Mouse (Mus musculus) R1 (cell line): Measurements from ENCODE around the gene Mrpl50.
"Not testable (repeated sequence)": the region's sequence is repeated elsewhere in the genome, so short reads cannot be mapped to it uniquely, and the experiment has no call there.

Source experiments
- DNase-seq: peaks from one replicate; pipeline ENCODE4 v3.0.0-alpha.2; 2018; ENCODE audit warnings: low read depth, low spot score

The Mrpl50 gene

DNA sequence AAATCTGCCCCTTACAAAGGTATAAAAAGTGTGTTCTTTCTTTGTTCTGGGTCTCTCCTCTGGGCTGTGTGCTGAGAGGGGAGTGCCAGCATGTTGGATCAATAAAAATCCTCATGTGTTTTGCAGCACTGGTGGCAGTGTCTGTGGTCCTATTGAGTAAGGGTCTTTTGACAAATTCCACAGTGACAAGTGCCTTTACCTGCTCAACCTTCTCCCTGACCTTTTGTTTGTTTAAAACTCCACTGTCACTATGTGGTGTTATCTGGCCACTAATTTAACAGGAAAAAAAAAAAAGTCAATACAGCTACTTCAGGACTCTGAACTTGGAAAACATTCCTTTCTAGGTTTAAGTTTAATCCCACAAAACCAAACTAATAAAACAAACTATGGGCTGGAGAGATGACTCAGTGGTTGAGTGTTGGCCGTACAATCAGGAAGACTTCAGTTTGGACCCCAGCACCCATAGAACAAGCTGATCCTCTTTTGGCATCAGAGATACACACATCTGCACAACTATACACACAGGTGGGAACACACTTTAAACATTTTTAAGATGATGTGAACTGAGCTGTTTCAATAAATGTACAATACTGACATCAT lies 10.6 kb downstream of the Mrpl50 start:
- DNase-seq = not testable (repeated sequence)

DNA sequence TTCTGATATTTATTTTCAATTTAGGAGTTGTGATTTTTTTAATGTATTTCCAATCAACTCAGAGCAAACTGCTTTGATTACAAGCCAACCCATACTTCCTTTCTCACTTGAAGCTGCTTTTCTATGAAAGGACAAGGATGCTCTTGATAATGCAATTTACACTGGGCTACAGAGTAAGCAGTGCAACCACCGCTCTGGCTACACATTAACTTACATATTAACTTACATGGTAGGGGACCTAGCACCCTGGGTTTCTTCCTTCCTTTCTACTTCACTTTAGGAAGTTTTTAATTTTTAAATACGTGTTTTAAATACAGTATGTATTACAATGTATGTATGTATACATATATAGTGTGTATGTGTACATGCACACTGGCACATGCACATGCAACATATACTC lies 11.7 kb downstream of the Mrpl50 start:
- DNase-seq = no peak

DNA sequence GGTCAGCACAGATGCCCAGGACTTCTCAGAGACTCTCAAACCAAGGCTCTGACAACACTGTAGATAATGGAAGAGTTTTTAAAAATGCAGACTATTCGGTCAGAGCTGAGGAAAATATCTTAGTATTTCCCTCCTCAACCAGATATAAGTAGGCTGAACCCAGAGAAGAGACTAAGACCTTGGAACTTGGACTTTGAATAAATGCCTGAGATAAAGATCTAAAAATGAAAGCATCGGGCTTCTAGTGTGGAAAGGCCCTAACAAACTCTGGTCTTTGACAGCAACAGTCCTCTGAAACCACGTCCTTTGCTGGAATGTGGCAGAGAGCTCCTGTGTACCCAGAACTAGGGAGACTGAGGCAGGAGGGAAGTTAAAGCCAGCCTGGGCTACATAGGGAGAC lies 14.5 kb downstream of the Mrpl50 start, which contains the start of gene Baat:
Baat (minus strand) TSS at position 172 of the 400 bp plus-strand sequence.
- DNase-seq = no peak

DNA sequence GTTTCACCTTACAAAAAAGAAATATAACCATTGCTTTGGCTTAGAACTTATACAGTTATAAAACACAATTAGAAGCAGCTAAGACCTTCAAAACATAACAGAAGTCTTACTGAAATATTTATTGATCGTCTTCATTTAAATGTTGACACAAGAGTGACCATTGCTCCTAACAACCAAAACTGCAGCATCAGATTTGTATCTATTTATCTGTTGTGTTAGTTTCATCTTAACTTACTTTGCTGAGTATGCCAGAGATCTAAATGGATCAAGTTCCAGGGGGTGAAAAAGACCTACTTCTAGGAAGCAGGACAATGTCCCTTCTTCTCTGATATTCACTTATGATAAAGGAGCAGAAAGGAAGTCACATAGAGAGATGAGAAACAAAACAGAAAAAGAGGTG lies 17.3 kb downstream of the Mrpl50 start:
- DNase-seq = no peak

DNA sequence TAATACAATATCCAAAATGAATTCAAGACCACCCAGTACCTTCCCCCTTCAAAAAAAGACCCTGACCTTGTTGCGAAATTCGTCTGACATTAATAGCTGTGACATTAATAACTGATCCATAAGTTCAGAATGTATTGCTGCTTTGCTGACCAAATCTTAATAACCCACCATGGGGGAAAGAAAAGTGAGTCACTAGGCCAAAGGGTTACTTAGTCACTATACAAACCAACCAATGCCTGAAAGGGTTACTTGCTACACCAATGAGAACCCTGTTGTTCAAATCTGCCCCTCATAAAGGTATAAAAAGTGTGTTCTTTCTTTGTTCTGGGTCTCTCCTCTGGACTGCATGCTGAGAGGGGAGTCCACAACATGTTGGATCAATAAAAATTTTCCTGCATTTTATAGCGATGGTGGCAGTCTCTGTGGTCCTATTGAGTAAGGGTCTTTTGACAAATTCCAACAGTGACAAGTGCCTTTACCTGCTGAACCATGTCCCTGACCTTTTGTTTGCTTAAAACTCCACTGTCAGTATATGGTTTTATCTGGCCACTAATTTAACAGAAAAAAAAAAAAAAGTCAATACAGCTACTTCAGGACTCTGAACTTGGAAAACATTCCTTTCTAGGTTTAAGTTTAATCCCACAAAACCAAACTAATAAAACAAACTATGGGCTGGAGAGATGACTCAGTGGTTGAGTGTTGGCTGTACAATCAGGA lies 34.8 kb downstream of the Mrpl50 start:
- not testable (repeated sequence) for DNase-seq

DNA sequence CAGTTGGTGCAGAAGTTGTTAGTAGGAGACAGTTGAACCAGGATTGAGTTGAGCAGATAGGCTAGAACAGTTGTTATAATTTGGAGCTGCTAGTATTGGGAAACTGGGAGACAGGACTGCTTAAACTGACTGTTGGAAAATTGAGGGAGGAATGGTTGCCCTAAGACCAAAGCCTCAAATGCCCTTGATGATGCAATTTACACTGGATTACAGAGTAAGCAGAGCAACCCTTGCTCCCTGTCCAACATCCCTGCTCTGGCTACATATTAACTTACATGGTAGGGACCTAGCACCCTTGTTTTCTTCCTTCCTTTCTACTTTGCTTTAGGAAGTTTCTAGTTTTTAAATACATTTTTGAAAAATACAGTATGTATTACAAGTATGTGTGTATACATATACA lies 35.5 kb downstream of the Mrpl50 start:
- no peak for DNase-seq

DNA sequence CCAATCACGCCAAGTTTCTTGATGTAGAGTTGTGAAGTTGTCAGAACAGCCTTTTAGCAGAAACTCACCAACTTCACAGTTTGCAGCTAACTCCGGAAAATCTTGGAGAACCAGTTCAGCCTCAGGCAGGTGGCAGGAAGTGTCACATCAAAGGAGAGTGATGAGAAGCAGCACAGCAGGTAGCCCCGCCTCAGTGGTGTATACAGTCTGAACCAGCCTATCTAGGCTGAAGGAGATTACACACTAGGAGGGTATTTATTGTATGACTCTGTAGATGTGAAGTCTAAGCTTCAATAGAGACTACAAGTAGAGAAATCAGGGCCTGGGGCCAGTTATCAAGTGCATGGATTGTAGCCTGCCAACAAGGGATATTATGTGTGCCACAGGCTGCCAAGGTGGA lies 40.0 kb downstream of the Mrpl50 start:
- DNase-seq = peak; percentile 24

DNA sequence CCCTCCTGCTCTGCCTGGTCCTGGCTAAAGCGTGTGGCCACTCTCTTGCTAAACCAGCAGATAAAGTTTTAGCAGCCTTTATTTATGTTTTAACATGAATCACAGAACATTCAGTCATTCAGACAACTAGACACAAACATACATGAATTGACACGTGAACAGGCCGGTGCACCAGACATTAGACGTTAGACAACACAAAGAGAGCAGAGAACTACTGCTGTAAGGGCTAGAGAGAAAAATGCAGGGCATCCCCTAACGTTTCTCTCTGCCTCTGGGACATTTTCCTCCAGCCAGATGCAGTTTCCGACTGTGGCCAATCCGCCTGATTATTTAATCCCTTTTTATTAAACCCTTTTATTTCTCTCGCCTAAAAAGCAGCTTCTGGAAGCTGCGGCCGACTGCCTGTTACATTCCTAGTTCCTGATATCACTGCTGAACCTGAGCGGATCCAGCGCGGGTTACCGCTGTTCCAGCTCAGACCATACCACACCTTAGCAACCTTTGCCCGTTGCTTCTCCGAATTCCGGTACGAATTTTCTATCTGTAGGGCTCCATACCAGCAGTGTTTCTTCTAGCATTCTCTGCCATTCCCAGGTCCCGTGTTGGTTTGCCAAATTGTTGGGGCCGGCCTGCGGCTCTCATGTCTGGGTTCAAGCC lies 40.7 kb downstream of the Mrpl50 start:
- peak; percentile 18 for DNase-seq

DNA sequence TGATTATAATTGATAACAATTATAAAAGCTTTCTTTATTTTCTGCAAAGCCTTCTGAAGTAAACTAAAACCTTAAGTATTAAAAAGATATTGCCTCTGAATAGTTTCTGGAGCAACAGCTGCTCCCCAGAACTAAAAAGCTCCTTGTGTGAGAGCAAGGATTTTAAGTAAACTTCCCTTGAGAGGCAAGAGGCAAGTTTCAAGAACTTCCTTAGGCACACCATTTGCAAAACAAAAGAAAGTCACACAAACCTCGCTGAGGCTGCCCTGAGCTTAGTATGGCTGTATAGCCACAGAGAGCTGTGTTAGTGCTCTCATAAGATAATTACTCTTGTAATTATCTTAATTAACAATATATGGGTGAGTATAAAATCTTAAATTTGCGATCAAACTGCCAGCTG lies 41.9 kb downstream of the Mrpl50 start:
- DNase-seq = peak; percentile 50

DNA sequence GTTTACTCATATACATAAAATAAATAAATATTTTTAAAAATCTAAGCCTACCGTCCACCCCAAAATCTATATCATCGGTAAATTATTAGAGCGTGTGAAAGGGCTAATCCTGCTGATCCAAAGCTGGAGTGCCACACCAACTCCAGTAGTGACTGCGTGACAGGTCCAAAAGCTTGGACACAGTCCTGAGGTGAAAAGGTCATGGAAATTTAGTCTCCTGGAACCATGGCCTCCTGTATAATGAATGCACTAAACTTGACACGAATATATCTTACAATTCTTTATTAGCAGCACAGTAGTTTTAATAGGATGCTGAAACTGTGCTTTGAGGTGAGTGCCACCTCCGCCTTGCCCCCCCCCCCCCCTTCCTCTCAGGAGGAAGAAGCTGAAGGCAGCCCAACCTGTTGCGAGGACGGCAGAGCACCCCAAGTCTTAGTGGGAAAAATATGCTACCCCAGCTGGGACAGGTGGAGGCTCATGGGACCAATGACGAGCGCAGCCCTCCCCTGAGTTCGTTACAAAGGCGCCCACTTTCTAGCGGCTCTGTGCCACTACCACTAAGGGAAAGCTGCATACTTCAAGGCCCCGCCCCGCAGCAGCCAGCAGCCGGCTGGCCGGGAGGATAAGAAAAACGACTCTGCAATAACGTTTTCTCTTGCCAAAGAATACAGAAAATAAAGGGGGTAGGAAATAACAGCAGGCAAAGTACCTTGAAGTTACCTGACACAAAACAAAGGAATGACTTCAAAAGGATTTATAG lies 42.6 kb downstream of the Mrpl50 start:
- DNase-seq = peak; percentile 13

DNA sequence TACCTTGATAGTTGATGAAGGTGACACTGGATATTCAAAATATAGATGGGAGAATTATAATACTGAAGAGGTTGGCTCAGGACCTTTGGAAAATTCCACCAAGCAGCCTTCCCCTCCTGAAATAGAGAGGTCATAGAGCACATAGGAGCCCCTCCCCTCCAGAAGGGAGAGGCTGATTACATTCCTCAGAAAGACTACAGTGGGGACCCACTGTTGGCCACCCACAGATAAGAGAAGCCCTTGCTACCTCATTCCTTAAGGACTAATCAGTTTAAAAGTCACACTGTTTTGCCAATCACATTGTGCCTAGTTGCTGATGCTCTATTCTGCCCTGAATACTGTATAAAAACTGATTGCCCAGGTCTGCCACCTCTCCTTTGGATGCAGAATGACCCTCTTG lies 46.3 kb downstream of the Mrpl50 start:
- DNase-seq = no peak

DNA sequence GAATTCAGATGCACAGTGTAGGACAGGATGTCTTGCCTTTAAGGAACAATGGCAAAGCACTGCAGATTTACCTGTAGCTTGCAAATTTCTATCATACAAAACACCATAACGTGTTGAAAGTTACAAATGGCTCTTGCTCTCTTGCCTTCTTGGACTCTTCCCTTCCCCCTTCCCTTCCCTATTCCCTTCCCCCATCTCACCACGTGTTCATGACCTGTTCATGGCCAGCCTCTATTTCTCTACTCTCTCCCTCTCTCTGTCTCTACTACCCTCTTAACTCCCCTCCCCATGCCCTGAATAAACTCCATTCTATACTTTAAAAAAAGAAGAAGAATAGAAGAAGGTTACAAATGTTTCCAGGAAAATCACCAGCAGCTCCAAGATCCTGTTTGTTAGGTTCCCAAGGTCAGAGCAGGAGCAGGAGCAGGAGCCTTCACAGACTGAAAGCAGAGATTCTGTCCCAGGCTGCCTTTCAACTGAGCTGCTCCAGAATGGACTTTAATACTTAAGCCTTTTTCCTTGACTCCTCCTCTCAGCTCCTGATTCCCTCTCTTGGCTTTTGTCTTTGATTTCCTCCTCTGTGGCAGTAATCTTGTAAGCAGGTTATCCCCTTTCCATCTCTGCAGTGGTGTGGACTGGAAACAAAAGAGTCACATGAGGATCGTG lies 47.3 kb downstream of the Mrpl50 start, which contains the start of gene Acnat1:
Acnat1 (minus strand) TSS at position 478 of the 666 bp plus-strand sequence.
- no peak for DNase-seq

DNA sequence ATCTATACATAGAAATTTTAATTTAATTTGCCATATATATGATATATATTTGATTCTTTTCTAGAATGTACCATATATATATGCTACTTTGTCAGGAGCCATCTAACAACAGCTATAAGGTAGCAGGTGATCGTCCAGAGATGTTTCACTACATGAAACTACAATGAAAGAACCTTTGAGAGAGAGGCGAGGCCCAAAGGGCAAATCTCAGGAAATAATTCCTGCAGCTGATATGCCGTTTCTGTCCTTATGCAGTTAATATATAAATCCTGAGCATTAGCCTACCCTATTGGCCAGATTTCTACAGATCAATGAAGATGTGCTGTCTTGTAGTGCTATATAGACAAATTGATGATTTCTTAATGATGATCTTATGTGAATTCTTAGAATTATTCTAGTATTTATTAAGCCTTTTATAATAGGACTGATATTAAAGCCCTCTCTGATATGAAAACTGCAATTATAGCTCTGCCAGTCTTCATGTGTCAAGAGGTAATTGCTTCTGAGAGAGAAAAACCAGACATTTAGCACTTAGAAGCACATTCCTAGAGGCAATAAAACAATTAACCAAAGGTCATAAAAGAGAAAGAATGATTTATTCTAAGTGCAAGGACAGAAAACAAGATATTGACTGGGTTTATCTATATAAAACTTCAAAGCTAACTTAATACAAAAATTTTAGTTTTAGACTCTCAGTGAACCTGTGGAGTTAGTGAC lies 51.3 kb downstream of the Mrpl50 start:
- no peak for DNase-seq

DNA sequence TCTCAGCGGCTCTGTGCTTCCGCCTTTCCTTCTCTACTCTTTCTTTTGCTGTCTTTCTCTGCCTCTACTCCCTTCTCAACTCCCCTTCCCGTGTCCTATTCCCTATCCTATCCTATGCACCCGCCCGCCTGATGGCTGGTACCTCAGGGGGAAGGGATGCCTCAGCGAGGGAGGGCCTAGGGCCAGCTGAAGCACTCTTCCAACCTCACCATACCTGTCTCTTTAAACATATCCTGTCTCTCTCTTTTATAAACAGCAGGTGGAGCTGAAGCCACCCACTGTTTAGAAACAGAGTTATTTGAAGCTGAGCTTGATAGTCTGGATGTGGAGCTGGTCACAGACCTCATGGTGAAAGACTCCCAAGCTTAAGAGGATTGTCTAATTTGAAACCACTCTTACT lies 53.5 kb downstream of the Mrpl50 start:
- peak; percentile 72 for DNase-seq
